Mouse (Mus musculus) liver, adult 10 weeks (tissue): ENCODE results near the gene Arl14. TPM values are rescaled to one million over a fixed set of nuclear protein-coding genes. Genes with fewer than 3 reads are reported as not detected.

Source experiments
- polyA plus RNA-seq: library from polyadenylated mRNA; stranded (reverse); fragments of 350-450 nt; fragmentation: Illumina TruSeq; extraction: RNeasy Lipid Tissue Mini Kit (QIAGEN cat#74804); gene quantifications from one replicate; pipeline ENCODE4 v1.2.3, GENCODE M21; 2014; ENCODE audit warnings: low read depth, low replicate concordance

Arl14 gene
- not detected for polyA plus RNA-seq

GRCm38 (mm10) chr3:69221806-69222501 is at the start of gene Arl14:
Arl14 (plus strand) TSS chr3:69222419.

Other genes starting within 250 kb of the Arl14 start
- gene Ift80, start 217.8 kb upstream of the Arl14 start, polyA plus RNA-seq, result 6.4 TPM
- gene Smc4, start 217.7 kb upstream of the Arl14 start, polyA plus RNA-seq, result 16.7 TPM
- gene Trim59, start 177.7 kb upstream of the Arl14 start, polyA plus RNA-seq, result 0.82 TPM
- 56.5 TPM for gene Kpna4, start 95.3 kb upstream of the Arl14 start, polyA plus RNA-seq
- gene Ppm1l, start 94.4 kb downstream of the Arl14 start, polyA plus RNA-seq, result 4.1 TPM